Mouse (Mus musculus): ENCODE measurements around the gene Frmd4a. TPM values are rescaled to one million over a fixed set of nuclear protein-coding genes. Genes with fewer than 3 reads are reported as not detected.
A peak's percentile ranks its signal among the peaks of the same experiment; 100 is the strongest.

Gene Frmd4a
- polyA plus RNA-seq, 1 experiment from 2014 or later: 22.9 TPM

DNA sequence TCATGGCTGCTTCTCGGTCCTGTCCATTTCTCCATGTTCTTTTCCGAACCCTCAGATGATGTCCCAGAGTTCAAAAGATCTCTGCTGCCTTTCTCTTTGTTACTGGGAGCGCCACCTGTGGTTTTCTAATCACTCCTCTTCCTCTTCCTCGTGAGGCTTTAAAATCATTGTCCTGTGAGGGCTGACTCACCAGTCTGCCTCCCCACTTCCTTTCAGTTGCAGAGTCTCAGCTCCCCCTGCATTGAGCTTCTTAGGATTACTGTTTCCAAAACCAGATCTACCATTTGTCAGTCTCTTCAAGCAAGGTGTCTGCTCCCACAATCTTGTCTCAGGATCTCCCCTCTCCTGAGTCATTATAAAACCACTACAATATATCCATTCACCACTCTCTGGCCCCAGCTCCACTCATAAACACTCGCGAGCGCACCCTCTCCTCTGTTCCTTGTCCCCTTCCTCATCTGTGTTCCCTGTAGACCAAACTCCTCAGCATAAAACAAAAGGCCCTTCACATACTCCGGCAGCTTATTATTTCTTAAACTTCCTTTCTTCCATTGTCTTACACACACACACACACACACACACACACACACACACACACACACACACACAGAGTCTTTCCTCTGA is 392.4 kb downstream of the Frmd4a start:
- H3K4me1 ChIP-seq: peaks cover 11% of the 10 kb centered on the region
- H3K4me3 ChIP-seq (replicated peaks): no peak overlapping the region
- H3K27ac ChIP-seq: peak overlapping the region; percentile 26; the same call in 1 of the 2 replicates
- no peaks in the 10 kb centered on the region for H3K27me3 ChIP-seq (replicated peaks)
- 62% methylated on average over 8 of the region's 8 CpGs for WGBS
- H3K36me3 ChIP-seq: no peaks in the 10 kb centered on the region
- H3K9ac ChIP-seq: no peak overlapping the region
- no peaks in the 10 kb centered on the region for H3K9me3 ChIP-seq
- H3K4me2 ChIP-seq: no peak overlapping the region
- ATAC-seq (ENCODE audit: insufficient read depth, low FRiP score, low read depth): no peak

- Histone ChIP-seq H3K27ac (no peak overlapping the region; the same call in 1 of the 2 replicates), H3K4me2 (no peak overlapping the region), H3K27me3 (replicated peaks) (no peaks in the 10 kb centered on the region), H3K9me3 (no peaks in the 10 kb centered on the region), H3K9ac (no peak overlapping the region), H3K36me3 (no peaks in the 10 kb centered on the region), H3K4me3 (replicated peaks) (no peak overlapping the region), H3K4me1 (peaks cover 11% of the 10 kb centered on the region)
- ATAC-seq (ENCODE audit: insufficient read depth, low FRiP score, low read depth): peak; percentile 73; the same call in 1 of the 2 replicates
- 30% methylated on average over 5 of the region's 5 CpGs for WGBS
These were observed 395.5 kb downstream of the Frmd4a start for GRCm38 (mm10) chr2:4412870-4413595.

GRCm38 (mm10) chr2:4413596-4414335 is 396.2 kb downstream of the Frmd4a start:
- ATAC-seq (ENCODE audit: insufficient read depth, low FRiP score, low read depth): no peak; the same call in 1 of the 2 replicates
- no peak overlapping the region; the same call in 1 of the 2 replicates for H3K27ac ChIP-seq
- no peaks in the 10 kb centered on the region for H3K27me3 ChIP-seq (replicated peaks)
- H3K9ac ChIP-seq: no peak overlapping the region
- H3K9me3 ChIP-seq: no peaks in the 10 kb centered on the region
- H3K36me3 ChIP-seq: no peaks in the 10 kb centered on the region
- WGBS: 81% methylated on average over 16 of the region's 16 CpGs
- H3K4me2 ChIP-seq: no peak overlapping the region
- peaks cover 11% of the 10 kb centered on the region for H3K4me1 ChIP-seq
- no peak overlapping the region for H3K4me3 ChIP-seq (replicated peaks)

DNA sequence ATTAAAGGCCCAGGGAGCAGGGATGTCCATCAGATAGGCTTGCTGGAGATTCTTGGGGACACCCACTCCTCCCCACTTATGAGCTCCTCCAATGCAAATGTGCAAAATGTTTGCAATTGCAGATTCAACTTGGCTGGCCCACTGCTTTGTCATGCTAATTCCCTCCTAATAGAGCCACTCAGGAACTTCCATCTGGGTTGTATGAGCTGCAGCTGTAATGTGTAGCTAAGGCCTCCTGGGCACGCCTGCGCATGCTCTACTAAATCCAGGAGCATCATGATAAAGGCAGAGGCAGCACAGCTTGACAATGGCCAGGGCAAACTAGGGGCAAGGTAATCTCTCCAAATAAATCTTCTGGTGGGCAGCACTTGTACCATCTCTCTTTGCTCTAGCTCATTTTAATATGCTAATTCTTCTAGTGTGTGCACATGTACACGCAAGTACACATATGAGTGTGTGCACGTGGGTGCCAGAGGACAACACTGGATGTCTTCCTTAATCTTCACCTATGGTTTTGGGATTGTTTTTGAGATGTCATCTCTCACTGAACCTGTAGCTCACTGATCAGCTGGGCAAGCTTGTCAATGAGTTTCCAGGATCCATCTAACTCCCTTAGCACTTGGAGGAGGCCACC is 403.3 kb downstream of the Frmd4a start:
- Histone ChIP-seq H3K4me2 (no peak overlapping the region), H3K9ac (no peak overlapping the region), H3K27ac (no peak overlapping the region), H3K36me3 (no peaks in the 10 kb centered on the region), H3K4me1 (no peaks in the 10 kb centered on the region), H3K4me3 (replicated peaks) (no peak overlapping the region), H3K27me3 (replicated peaks) (no peaks in the 10 kb centered on the region), H3K9me3 (no peaks in the 10 kb centered on the region)
- 86% methylated on average over 4 of the region's 4 CpGs for WGBS
- no peak for ATAC-seq (ENCODE audit: insufficient read depth, low FRiP score, low read depth)

- Histone ChIP-seq H3K36me3 (no peaks in the 10 kb centered on the region), H3K27ac (no peak overlapping the region), H3K4me3 (replicated peaks) (no peak overlapping the region), H3K27me3 (replicated peaks) (no peaks in the 10 kb centered on the region), H3K9me3 (no peaks in the 10 kb centered on the region), H3K9ac (no peak overlapping the region), H3K4me2 (no peak overlapping the region), H3K4me1 (no peaks in the 10 kb centered on the region)
- no peak for ATAC-seq (ENCODE audit: insufficient read depth, low FRiP score, low read depth)
- 31% methylated on average over 2 of the region's 2 CpGs for WGBS
These were observed 404.2 kb downstream of the Frmd4a start for GRCm38 (mm10) chr2:4421757-4422156.

- Histone ChIP-seq H3K27ac (no peak overlapping the region), H3K9me3 (no peaks in the 10 kb centered on the region), H3K9ac (no peak overlapping the region), H3K4me3 (replicated peaks) (no peak overlapping the region), H3K4me2 (no peak overlapping the region), H3K27me3 (replicated peaks) (no peaks in the 10 kb centered on the region), H3K36me3 (no peaks in the 10 kb centered on the region), H3K4me1 (no peaks in the 10 kb centered on the region)
- WGBS: 71% methylated on average over 6 of the region's 6 CpGs
- ATAC-seq (ENCODE audit: insufficient read depth, low FRiP score, low read depth): no peak
These were observed 406.4 kb downstream of the Frmd4a start for GRCm38 (mm10) chr2:4423896-4424295.

DNA sequence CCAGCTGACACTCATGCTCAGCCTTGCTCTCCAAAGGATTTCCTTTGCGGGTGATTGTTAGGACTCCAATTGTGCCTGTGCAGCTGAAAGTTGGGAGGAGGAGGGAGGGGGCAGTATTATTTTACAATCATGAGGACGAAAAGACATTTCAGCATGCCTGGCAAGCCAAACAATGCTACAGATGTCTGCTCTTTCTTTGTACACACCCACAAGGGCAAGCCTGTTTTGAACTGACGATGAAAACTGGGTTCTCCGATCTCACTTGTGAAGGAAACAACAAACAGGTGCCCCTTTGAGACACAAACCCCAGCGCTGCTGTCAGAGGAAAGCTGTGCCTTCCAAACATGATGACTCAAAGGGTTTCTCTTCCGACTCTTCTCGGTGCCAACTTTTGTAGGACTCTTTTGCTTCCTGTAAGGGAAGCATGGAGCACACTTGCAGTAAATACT is 410.9 kb downstream of the Frmd4a start:
- Histone ChIP-seq H3K9me3 (no peaks in the 10 kb centered on the region), H3K4me2 (no peak overlapping the region), H3K27ac (no peak overlapping the region), H3K27me3 (replicated peaks) (no peaks in the 10 kb centered on the region), H3K9ac (no peak overlapping the region), H3K4me1 (no peaks in the 10 kb centered on the region), H3K36me3 (no peaks in the 10 kb centered on the region), H3K4me3 (replicated peaks) (no peak overlapping the region)
- no peak for ATAC-seq (ENCODE audit: insufficient read depth, low FRiP score, low read depth)
- WGBS: 65% methylated on average over 7 of the region's 7 CpGs

GRCm38 (mm10) chr2:4433119-4433518 is 415.6 kb downstream of the Frmd4a start:
- Histone ChIP-seq H3K4me2 (no peak overlapping the region), H3K36me3 (no peaks in the 10 kb centered on the region), H3K9me3 (no peaks in the 10 kb centered on the region), H3K27ac (no peak overlapping the region), H3K9ac (no peak overlapping the region), H3K27me3 (replicated peaks) (no peaks in the 10 kb centered on the region), H3K4me1 (0 out of 2 replicates have a peak, but pooled peaks cover 3% of the 10 kb centered on the region), H3K4me3 (replicated peaks) (no peak overlapping the region)
- WGBS: 60% methylated on average over 4 of the region's 4 CpGs
- no peak for ATAC-seq (ENCODE audit: insufficient read depth, low FRiP score, low read depth)

GRCm38 (mm10) chr2:4435051-4435450 is 417.5 kb downstream of the Frmd4a start:
- 78% methylated on average over 8 of the region's 8 CpGs for WGBS
- Histone ChIP-seq H3K9me3 (no peaks in the 10 kb centered on the region), H3K4me1 (0 out of 2 replicates have a peak, but pooled peaks cover 3% of the 10 kb centered on the region), H3K27me3 (replicated peaks) (no peaks in the 10 kb centered on the region), H3K36me3 (no peaks in the 10 kb centered on the region), H3K9ac (no peak overlapping the region), H3K4me2 (no peak overlapping the region), H3K27ac (no peak overlapping the region), H3K4me3 (replicated peaks) (no peak overlapping the region)
- no peak for ATAC-seq (ENCODE audit: insufficient read depth, low FRiP score, low read depth)

GRCm38 (mm10) chr2:4436361-4437231 is 419.1 kb downstream of the Frmd4a start:
- no peak for ATAC-seq (ENCODE audit: insufficient read depth, low FRiP score, low read depth)
- Histone ChIP-seq H3K36me3 (no peaks in the 10 kb centered on the region), H3K4me1 (0 out of 2 replicates have a peak, but pooled peaks cover 3% of the 10 kb centered on the region), H3K27me3 (replicated peaks) (no peaks in the 10 kb centered on the region), H3K4me3 (replicated peaks) (no peak overlapping the region), H3K27ac (no peak overlapping the region), H3K9ac (no peak overlapping the region), H3K9me3 (no peaks in the 10 kb centered on the region), H3K4me2 (no peak overlapping the region)
- WGBS: 68% methylated on average over 19 of the region's 19 CpGs

DNA sequence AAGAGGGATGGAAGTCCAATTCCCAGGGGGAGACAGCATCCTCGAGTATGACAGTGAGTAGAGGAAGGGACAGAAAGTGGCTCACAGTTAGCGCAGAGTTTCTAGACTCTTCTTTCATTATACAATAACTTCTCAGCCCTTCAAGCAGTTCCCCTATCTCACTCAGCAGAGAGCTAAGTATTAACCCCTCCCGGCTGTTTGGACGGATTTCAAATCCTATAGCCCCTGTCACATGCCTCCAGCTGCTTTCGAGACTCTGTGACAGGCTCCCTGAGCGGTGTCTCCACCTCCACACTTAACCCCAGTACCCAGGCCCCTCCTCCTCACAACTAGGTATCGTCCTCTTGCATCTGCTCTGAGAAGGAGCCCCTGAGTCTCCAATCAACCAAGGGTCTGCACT is 421.2 kb downstream of the Frmd4a start:
- Histone ChIP-seq H3K9ac (no peak overlapping the region), H3K36me3 (no peaks in the 10 kb centered on the region), H3K27me3 (replicated peaks) (no peaks in the 10 kb centered on the region), H3K4me2 (no peak overlapping the region), H3K27ac (no peak overlapping the region), H3K4me3 (replicated peaks) (no peak overlapping the region), H3K9me3 (no peaks in the 10 kb centered on the region), H3K4me1 (0 out of 2 replicates have a peak, but pooled peaks cover 3% of the 10 kb centered on the region)
- WGBS: 47% methylated on average over 7 of the region's 7 CpGs
- no peak for ATAC-seq (ENCODE audit: insufficient read depth, low FRiP score, low read depth)
